Mouse (Mus musculus) MEL (cell line): ENCODE measurements around the gene Myocos.

Experiments used
- ELF1 ChIP-seq: IDR thresholded peaks from 2 replicates; pipeline ENCODE4 v1.6.1; 2014; ENCODE audit warnings: low read depth, mild to moderate bottlenecking, inconsistent platforms, low read length, improper control_type of control experiment, moderate library complexity
- MEF2A ChIP-seq: IDR thresholded peaks from 2 replicates; pipeline ENCODE4 v1.6.1; 2014; ENCODE audit warnings: low read depth, mild to moderate bottlenecking, inconsistent platforms, low read length, improper control_type of control experiment; ENCODE audit not compliant: poor library complexity, insufficient replicate concordance, severe bottlenecking; ENCODE audit errors: extremely low read depth
- POLR2A ChIP-seq, 2 experiments: IDR thresholded peaks; 2 replicates each; pipeline ENCODE4 v1.6.1; 2011 to 2012; ENCODE audit warnings: low read length in 2 of 2, mild to moderate bottlenecking in 2 of 2, control low read depth in 1 of 2, improper control_type of control experiment in 1 of 2, low read depth in 1 of 2, moderate library complexity in 1 of 2; ENCODE audit not compliant: control insufficient read depth in 1 of 2, insufficient read depth in 1 of 2, poor library complexity in 1 of 2
- TBP ChIP-seq: IDR thresholded peaks from 2 replicates; pipeline ENCODE4 v1.8.0; 2011; ENCODE audit warnings: low read depth, low read length, improper control_type of control experiment
- UBTF ChIP-seq: IDR thresholded peaks from 2 replicates; pipeline ENCODE4 v1.6.1; 2012; ENCODE audit warnings: low read depth, mild to moderate bottlenecking, inconsistent platforms, low read length, improper control_type of control experiment, moderate library complexity, borderline replicate concordance; ENCODE audit not compliant: insufficient read depth

DNA sequence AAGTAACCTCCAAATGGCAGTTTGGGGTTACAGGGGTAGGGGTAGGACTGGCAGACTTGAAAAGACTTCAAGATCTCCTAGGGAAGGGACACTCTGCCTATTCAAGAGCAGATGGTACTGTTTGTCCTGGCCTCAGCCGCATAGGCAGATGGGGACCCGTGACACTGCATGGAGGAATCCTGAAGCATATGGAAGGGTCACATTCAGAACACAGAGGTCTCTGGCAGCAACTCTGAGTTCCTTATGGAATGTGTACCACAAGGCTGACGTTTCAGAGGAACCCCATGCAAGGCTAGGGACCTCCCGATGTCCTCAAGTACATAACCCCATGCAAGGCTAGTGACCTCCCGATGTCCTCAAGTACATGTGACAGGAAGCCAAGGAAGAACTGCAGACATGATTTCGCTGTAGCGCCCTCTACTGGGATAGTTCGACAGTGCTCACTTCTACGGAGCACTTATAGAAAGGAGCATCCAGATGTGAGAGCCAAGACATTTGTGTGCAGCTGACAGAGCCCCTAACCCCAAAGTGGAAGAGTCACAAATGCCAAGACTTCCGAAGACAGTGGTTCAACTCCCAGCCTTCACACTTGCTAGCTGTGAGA, 11.8 kb downstream of the Myocos start:
- TF ChIP-seq POLR2A (IDR thresholded peaks at IDR 0.05; ENCODE audit: control insufficient read depth in 1 of 2, insufficient read depth in 1 of 2, low read depth in 1 of 2, low read length in 2 of 2, poor library complexity in 1 of 2) (no peak), TBP (no peak), MEF2A (no peak), ELF1 (no peak), UBTF (no peak)
